24 mouse cellular contexts compared by ENCODE assay signal in the genomic region with DNA sequence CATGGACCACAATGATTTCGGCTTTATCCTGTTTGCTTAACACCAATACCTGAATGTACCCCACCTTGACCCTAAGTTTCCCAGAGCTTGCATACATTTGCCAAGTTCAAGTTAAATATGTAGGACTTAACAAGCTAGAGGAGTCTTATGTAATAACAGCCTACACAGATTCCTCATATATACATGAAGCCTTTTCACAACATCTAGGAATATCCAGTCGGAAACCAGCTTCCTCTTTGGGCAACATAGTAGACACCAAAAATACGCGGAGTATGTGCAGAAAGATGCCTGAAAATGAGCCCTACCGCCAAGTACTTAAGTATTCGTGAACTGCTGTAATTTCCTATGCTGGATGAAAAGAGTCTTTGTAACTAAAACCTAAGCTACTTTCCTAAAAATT. TPM values are rescaled to one million over a fixed set of nuclear protein-coding genes. Genes with fewer than 3 reads are reported as not detected.
"Had no signal": no experiment of that assay in that cellular context is flagged by ENCODE, and none has a peak within 500 bp of the region (broad histone marks: within the 10 kb centered on the region; RNA-seq: fewer than 3 reads in every experiment).

No protein-coding gene starts in this region.

- ATAC-seq: hindbrain, embryonic 16.5 days; inflammation-experienced regulatory T-cells, adult 6 months; intestine, embryonic 15.5 days; intestine, postnatal 0 days had no signal

- DNase-seq: gastrocnemius, adult 2 months; gastrocnemius, postnatal 10 days; gastrocnemius, postnatal 25 days; heart, adult 2 months; heart, postnatal 10 days; heart, postnatal 4 days; kidney, adult 18-20 months; kidney, adult 8-10 months; kidney, postnatal 10 days; kidney, postnatal 25 days; kidney, postnatal 4 days; liver; liver, embryonic 13.5 days had no signal

RNA-seq across cellular contexts. Expression of gene Cd8a, which starts 52.5 kb away (rescaled TPM):
- total RNA-seq: gastrocnemius, adult 2 months; granulocyte monocyte progenitor cell, adult 5-6 weeks; layer of hippocampus, adult 2 months; layer of hippocampus, postnatal 10 days; layer of hippocampus, postnatal 25 days; left cerebral cortex, adult 18-20 months; left cerebral cortex, postnatal 14 days; left cerebral cortex, postnatal 36 days had no signal
